Mouse (Mus musculus) G1E (cell line): Measurements from ENCODE around the gene Tmem106c.

Source experiments
- CTCF ChIP-seq: IDR thresholded peaks from 2 replicates; pipeline ENCODE4 v1.5.1; 2012; ENCODE audit warnings: low read depth, low read length, inconsistent platforms, mixed read lengths
- GATA1 ChIP-seq: IDR thresholded peaks from 2 replicates; pipeline ENCODE4 v1.6.1; 2012; ENCODE audit warnings: borderline replicate concordance, low read length, inconsistent platforms, mixed read lengths

DNA sequence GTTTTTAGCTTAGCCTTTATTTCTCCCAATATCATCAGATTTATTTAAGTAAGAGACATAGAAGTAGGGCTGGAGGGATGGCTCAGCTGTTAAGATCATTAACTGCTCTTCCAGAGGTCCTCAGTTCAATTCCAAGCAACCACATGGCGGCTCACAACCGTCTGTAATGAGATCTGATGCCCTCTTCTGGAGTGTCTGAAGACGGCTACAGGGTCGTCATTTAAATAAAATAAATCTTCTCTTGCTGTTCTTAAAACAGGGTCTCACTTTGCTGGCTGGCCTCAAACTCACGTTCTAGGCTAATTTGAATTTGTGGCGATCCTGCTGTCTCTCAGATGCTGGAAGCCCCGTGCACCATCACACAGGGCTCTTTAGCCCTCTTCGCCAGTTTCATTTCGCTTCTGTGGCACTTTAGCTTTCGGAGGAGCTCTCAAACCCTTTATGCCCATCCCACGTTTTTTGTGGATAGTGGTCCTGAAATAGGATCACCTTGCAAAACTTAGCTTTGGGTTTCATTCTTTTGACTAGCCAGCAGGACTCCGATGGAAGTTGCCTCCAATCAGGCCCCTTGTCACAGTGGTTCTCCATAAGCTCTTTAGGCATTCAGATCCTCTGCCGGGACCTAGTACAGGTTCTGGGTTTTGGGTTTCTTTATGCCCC lies 541 bp upstream of the Tmem106c start:
- TF ChIP-seq CTCF, result no peak
- TF ChIP-seq GATA1, result no peak
